Mouse (Mus musculus) frontal cortex, adult 2 months (tissue): ENCODE results near the gene Vps45. TPM values are rescaled to one million over a fixed set of nuclear protein-coding genes. Genes with fewer than 3 reads are reported as not detected.

ENCODE experiments used
- DNase-seq, 2 experiments: peaks; one replicate each; pipeline ENCODE4 v3.0.0; 2022; ENCODE audit warnings: low spot score in 1 of 2; ENCODE audit errors: extremely low spot score in 1 of 2
- polyA plus RNA-seq: library from polyadenylated mRNA; depleted of rRNA; stranded (reverse); fragments of >200 nt; gene quantifications from 2 replicates; pipeline ENCODE4 v1.2.3, GENCODE M21; 2012; rRNA removed

Vps45 gene
- 32.7 and 33.0 TPM in 2 replicates for polyA plus RNA-seq

DNA sequence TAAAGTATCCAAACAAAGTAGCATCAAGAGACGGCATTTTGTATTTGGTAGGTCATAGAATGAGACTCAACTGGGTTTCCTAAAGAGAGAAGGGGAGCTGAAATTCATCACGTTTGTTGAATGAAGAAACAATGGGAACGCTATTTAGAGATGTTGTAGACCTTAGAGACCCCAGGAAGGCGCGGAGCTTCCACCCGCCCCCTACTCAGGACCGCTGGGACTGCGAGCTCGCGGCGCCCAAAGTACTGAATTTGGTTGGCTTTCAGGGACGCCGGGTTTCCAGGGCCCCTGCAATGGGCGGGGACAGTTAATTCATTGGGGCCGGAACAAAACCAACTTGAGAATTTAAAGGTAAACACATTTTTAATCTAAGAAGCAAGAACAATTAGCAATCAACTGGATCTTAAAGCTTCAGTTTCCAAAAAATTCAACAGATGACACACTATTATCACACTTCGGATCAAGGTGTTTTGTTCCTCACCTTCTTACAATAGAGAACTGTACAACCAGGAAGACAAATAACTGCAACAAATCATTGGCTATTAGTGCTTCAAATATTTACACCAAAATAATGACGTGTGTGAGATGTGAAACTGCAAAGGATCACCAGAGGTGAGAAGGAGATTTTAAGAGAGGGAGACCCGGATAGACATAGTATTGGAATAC lies at the start of gene Vps45:
Vps45 (minus strand) TSS at position 236 of the 666 bp plus-strand sequence.
- DNase-seq = peak; percentile 49 to 82

GRCm38 (mm10) chr3:96106151-96106550 lies 47.9 kb upstream of the Vps45 start:
- no peak for DNase-seq

DNA sequence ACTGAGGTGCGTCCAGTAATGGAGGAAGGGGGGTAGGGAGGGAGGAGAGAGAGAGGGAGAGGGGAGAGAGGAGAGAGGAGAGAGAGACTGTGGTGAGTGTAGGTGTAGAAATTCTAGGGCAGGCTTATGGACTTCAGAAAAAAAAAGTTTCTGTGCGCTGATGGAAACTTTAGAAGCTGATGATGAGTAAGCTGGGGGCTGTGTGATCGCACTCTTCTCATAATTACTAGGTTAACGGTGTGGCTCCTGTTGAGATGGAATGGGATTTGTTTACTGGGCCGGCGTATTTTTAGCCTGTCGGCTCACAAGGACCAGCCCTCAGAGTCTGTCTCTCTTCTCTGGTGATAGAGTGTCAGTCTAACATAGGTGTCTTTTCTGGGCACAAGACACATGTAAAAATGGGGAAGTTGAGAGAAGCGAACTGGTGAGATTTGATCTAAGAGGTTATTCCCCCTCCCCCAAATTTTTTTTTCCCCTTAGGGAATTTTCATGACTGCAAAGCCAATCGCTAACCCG lies 47.0 kb upstream of the Vps45 start:
- no peak for DNase-seq

DNA sequence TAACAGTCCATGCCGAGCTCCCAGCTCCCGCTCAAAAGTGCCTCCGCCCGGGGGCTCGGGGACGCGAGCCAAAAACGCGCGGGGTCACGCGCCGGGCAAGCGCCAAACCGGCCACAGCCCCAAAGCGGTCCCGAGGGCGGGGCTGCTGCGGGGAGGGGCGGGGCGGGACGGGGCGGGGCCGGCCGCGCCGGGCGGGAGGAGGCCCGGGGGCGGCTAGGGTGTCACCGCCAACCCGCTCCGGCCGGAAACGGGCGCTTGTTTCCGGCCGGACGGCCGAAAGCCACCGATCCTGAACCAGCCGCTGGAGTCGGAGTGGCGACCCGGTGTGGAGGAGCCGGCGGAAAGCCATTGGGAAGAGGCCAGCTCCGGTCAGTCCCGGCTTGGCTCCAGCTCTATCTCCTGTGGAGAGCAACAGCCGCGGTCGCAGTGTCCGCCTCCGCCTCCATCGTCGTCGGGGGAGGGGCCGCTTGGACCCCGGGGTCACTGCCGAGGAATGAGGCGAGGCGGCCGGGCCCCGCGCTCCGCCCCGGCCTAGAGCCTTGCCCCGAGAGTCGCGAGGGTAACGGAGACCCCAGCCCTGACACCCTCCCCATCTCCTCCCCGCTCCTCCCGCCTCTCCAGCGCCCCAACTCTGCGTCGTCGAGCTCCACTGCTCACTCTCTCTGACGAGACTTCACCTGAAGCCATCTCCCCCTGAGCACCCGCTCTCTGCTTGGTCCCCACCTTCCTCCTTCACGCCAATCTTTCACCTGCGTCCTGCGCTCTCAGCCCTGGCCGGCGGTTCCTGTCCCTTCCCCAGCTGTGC lies 46.2 kb upstream of the Vps45 start, which contains the start of gene Otud7b:
Otud7b (plus strand) TSS at position 267 of the 805 bp plus-strand sequence.
- DNase-seq = peak; percentile 20 to 59

DNA sequence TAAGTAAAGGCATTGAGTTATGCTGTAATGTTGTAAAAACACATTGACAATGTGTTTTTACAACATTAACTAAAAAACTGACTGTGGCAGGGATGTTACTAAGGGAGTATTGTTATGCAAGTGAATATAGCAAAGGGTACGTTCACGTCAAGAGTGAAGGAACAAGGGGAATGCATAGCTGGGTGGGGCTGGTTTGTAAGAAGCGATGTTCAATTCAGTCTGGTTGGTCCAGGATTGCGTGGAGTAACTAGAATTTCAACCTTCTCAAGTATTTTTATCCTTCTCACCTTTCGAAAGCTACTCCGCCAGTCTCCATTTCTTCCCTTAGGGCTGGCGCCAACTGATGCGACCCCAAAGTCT lies 45.6 kb upstream of the Vps45 start:
- no peak for DNase-seq

GRCm38 (mm10) chr3:96102100-96102872 lies 44.0 kb upstream of the Vps45 start:
- peak; percentile 24 to 41 for DNase-seq

- no peak for DNase-seq
Measured at GRCm38 (mm10) chr3:96098616-96099267, 40.5 kb upstream of the Vps45 start.

DNA sequence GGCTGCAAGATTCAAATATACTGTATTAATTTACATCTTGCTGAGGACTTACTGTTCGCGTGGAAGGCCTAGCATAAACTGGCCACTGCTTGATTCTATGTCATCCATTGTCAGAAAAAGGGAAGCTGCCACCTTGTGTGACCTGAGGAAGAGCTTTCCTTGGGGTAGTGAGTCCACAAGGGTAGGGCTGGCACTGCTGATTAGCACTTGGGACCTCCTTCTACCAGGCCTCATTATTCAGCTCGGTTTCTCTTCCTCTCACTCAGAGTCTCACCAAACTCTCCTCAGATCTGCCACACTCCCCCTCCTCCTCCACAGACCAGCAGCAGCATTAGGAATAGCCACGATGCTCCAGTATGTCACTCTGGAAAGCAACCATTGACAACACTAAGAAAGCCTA lies 39.9 kb upstream of the Vps45 start:
- DNase-seq = no peak

DNA sequence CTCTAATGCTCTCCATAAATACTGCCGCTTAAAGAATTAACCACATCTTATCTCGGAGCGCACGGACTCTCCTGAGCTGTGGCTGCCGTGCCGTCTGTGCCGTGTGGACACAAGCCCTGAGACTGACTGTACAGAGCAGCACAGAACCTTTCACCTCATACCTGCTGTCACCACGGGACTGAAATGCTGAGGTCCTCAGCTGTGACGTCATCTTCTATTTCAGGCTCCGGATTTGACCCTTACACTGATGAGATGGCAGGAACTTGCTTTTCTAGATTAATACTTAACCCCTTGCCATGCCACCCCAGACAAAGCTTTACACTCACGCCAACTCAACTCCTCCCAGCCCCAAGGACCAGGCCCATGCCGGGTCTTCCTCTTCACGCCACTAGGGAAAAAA lies 35.9 kb upstream of the Vps45 start:
- DNase-seq = no peak

DNA sequence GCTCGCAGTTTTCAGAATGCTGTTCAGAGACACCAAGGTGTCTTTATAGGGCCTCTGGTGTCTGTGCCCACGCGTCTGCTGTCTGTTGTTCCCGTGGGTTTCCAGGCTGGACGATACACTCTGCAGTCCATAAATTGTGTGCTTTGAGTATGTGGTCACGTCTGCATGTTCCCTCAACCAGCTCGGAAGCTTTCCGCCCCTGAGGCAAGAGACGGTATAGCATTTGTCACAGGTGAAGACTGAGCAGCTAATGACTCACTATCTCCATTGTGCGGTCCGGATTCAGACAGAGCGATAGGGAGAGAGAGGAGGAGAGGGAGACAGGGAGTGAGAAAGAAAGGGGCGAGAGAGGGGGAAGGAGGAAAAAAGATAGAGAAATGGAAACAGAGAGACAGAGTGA lies 35.2 kb upstream of the Vps45 start:
- no peak for DNase-seq

GRCm38 (mm10) chr3:96091966-96092365 lies 33.7 kb upstream of the Vps45 start:
- DNase-seq = no peak

DNA sequence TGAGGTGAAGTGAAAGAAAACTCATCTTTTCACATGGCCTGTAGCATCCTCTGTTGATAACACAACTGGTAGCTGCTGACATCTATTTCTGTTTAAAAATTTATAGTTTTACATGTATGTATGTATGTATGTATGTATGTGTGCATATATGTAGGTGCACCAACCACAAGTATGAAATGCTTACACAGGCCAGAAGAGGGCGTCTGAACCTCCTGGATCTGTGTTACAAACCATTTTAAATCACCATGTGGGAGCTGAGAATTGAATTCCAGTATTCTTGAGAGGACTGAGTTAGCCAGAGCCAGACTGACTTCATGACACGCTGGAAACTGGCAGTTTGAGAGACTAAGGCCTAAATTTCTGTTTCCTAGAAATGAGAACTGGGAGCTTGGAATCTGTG lies 32.9 kb upstream of the Vps45 start:
- DNase-seq = no peak

- DNase-seq = no peak
Measured at GRCm38 (mm10) chr3:96089882-96090489, 31.7 kb upstream of the Vps45 start.

DNA sequence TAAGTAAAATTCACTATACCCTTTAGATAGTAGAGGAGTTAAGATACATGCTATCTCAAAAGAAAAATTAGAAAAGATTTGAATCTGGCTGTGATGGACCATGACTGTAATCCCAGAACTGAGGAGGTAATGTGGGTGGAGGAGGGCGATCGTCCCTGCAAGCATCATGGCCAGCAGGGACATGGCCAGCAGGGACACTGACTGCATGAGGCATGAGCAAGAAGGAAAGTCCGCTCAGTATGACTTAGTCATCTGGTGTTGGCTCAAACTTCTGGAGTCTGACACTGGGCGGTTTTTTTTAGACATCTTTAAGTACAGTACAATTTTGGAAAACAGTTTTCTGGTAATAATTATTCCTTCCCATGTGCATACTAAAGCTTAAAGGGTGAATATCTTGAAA lies 29.5 kb upstream of the Vps45 start:
- no peak for DNase-seq

DNA sequence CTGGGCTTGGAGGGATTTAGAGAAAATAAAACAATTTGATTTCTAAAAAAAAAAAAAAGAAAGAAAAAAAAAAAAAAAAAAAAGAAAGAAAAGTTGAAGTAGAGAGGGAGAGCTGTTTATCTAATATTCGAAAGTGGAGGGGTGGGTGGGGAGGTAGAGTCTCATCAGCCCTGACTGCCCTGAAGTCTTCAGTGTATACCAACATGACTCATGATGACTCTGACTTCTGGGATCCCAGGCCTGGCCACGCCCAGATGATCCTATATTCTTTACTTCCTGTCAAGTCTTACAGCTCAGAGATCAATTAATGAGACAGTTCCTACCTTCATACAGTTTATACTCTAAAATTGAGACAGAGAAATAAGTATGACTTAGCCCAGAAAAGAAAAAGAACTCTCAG lies 29.0 kb upstream of the Vps45 start:
- no peak for DNase-seq

- DNase-seq = no peak
Measured at GRCm38 (mm10) chr3:96084146-96084755, 26.0 kb upstream of the Vps45 start.

DNA sequence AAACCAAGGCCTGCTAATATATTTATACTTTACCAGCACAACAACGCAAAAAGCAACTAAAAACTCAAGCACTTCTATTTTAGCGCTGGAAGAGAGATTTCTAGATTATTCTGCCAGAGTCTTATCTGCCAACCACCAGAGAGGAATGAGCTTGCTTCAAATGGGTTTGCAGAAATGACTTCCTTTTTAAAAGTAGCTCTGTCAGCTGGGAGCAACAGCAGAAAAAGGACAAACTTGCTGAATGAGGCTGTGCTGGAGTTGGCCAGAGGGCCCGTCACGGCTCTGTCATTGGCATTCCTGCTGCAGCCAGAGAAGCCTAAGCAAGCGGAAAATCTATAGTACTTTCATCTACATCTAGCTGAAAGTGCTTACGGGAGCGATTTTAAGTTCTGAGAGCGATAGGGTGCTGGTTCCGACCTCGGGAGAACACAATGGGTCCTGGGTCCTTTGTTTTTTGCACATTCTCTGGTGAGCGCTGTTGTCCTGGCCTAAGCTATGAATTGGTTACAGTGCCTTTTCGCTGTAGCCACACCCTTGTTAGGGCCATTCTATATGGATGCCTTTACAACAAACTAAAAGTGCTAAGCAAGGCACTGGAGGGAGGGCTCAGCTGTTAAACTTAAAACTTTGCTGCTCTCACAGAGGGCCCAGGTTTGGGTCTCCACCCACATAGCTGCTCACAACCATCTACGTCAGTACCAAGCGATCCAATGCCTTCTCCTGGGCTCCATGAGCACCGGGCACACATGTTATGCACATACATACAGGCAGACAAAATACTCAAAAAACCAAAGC lies 24.6 kb upstream of the Vps45 start:
- no peak for DNase-seq

GRCm38 (mm10) chr3:96082100-96082499 lies 23.8 kb upstream of the Vps45 start:
- DNase-seq = no peak

GRCm38 (mm10) chr3:96081650-96082049 lies 23.4 kb upstream of the Vps45 start:
- DNase-seq = no peak
